Mouse (Mus musculus) cortical plate, adult 2 months (tissue): ENCODE measurements around the gene Col26a1.

Experiments
- CTCF ChIP-seq: fragments of 200-500 bp; IDR thresholded peaks from 2 replicates; pipeline ENCODE4 v1.5.1; 2011; ENCODE audit warnings: mild to moderate bottlenecking, control low read depth, low read length; ENCODE audit not compliant: insufficient read depth; ENCODE audit errors: extremely low read depth
- POLR2A ChIP-seq: fragments of 200-500 bp; IDR thresholded peaks from 2 replicates; pipeline ENCODE4 v1.6.1; 2011; ENCODE audit warnings: mild to moderate bottlenecking, low read length, control low read depth; ENCODE audit not compliant: insufficient read depth; ENCODE audit errors: extremely low read depth

GRCm38 (mm10) chr5:136886957-136887356 lies 3.9 kb upstream of the Col26a1 start:
- TF ChIP-seq CTCF (no peak), POLR2A (no peak)
